Mouse (Mus musculus) ovary, postnatal 10 days (tissue): ENCODE data around the gene En2.

ENCODE experiments used
- DNase-seq: peaks from one replicate; pipeline ENCODE4 v3.0.0; 2022; ENCODE audit warnings: low spot score

En2 gene

DNA sequence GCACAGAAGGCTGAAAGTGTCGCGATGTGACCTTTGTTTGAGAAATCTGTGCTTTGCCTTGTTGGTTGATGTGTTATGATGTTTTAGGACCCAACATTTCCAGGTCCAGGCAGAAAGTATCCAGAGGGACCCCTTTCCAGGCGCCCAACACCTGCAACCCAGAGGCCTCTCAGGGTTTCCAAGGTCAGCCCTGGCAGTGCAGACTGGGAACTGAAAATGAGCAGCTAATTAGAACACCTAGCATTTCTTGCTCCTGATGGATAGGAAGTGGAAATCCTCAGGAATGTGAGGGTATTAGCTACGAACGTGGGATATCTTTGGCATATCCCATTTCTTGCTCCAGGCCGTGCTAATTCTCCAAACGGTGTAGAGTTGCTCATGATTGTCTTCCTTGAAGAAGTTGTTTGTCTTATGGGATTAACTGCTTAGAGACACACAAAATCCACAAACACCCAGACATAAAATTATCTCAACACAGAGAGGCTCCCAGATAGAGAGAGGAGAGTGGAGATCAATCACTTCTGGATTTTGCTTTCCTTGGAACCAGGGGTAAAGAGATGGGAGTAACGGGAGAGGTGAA is 5.5 kb upstream of the En2 start:
- DNase-seq = no peak

DNA sequence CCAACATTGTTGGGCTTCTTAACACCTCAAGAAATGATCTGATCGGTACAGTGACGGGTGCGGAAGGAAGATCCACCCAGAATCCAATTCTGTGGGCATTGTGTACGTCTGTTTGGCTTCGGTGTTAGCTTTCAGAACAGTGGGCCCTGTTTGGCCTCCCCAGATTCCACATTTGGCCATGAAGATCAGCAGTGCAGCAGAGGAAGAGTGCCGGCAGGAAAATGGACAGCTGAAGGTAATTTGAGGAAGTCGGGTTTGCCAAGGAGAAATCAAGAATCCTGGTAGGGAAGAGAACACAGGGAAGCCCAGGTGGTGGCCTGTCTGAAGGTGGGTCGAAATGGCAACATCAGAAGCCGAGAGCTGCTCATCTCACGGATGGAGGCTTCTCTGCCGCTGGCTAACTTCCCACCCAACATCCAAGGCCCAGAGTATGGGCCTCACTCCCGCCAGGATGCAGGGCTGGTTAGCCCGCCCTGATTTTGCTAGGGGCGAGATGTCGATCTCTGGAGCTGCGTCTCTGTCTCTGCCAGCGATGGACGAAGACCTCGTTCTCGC is 4.0 kb upstream of the En2 start:
- no peak for DNase-seq

DNA sequence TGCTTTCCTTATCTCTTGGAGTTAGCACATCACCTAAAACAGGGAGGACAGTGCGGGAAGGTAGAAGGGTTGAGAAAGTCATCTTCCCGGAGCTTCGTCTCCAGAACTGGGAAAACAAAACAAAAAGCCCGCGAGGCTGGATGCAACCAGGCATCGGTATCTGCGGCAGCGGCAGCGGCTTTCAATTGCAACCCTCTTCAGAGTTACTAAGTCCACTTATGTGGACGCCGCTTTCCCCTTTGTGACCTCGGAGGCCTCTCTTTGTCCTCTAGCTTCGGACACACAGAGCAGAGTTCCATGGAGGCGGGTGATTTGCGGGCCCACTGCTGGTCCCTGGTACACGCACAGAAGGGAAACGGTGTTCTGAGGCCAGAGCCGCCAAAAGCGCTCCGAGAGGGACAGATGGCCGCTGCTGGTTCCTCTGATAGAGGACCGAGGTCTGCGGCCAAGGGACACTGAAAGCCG is 3.5 kb upstream of the En2 start:
- DNase-seq = no peak

DNA sequence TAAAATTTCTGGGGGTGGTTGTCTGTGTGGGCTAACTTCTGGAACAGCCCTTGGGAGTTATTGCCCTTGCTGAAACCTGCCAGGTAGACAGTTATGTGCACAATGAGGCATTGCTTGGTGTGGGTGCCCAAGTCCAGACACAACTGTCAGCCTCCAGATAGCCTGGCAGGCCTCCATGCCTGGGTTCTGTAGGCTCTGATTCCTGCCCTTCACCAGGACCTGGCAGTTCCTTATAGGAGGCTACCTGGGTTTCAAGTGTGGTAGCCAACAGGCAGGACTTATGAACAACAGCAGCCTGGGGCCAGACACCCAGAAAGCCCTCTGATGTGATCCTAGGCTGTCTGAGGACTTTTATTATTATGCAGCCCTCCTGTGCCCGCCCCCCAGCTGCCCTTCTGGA is 1.6 kb upstream of the En2 start:
- DNase-seq = no peak

DNA sequence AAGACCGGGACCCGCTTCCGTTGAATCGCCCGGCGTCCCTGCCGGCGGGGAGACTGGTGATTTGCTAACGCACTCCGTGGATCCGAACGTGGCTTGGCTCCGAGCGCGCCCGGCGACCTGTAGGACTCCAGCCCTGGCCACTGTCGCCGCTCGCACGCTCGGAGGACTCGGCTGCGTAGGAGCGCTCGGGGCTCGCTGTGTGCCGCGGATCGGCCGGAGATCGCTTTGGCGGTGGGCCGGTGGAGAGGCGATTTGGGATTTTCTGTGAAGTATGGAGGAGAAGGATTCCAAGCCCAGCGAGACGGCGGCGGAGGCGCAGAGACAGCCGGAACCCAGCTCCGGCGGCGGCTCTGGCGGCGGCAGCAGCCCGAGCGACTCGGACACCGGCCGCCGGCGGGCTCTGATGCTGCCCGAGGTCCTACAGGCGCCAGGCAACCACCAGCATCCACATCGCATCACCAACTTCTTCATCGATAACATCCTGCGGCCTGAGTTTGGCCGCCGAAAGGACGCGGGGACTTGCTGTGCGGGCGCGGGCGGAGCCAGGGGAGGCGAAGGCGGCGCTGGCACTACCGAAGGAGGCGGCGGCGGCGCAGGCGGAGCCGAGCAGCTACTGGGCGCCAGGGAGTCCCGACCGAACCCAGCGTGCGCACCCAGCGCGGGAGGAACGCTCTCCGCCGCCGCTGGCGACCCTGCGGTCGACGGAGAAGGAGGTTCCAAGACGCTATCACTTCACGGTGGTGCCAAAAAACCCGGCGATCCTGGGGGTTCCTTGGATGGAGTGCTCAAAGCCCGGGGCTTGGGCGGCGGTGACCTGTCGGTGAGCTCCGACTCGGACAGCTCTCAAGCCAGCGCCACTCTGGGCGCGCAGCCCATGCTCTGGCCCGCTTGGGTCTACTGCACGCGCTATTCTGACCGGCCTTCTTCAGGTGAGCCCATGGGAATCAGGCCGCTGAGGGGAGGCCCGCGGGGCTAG is 1.1 kb downstream of the En2 start:
- no peak for DNase-seq

DNA sequence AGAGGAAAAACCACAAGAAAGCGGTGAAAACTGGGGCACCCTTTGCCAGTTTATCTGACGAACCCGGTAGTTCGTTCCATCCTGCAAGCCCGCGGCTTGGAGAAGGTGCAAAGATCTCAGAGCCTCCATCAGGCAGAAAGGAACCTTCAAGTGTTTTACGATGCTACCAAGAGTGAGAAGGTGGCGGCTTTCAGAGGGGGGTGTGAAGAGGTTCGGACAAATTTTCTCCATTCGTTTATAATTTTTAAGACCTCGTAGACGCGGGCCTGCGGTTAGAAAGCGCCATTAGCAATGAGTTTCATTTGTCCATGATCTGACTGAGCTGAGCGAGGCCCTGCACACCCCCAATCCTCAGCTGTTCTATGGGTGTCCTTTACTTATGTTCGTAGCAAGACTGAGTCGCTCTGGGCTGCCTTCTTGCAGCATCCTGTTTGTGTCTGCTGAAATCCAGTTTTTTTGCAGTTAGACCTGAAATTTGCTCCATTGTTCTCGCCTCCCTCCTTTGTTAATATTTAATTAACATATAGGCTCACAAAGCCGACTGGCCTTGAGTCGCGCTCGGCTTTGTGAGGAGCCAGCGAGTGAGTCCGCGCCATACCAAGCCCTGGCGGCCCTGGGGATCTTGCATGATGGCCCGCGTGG is 2.2 kb downstream of the En2 start:
- no peak for DNase-seq

DNA sequence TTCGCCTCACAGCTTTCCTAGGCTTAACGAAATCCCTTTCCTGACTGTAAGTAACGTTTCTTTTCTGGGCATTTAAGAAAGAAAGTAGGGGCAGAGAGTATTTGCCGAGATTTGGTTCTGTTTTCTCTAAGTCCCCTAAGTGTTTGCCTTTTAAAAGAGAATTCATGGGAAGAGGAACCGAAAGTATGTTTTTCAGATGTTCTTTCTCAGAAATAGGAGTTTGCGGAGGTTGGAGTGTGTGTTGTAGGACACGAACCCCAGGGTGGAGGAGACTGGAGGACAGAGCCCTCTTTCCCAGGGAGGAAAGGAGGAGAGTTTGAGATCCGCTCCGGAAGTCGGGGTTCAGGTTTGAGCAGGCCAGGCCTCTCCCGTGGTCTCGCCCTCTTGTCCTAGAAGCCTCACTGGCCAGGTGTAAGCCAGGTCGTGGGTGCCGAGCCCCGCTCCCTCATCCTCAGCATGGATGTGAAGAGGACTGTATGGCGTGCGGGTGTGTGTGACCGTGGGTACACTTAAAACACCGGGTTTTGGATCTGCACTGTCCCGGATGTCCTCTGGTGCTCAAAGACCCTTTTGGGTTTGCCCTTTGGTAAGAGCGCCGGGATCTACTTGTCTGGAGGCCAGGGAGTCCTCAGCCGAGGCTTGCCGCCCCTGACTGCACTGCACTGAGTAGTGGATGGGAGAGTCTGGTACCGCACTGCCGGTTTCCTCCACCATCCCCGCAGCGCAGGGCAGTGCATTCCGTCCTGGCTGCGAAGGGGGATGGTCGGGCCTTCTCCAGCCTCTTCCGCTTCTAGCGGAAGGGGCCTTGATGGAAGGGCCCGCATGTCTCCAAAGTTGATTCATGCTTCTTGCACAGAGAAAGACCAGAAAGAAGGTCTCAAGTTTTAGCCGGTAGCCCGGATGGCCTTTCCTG is 3.0 kb downstream of the En2 start:
- DNase-seq = no peak

DNA sequence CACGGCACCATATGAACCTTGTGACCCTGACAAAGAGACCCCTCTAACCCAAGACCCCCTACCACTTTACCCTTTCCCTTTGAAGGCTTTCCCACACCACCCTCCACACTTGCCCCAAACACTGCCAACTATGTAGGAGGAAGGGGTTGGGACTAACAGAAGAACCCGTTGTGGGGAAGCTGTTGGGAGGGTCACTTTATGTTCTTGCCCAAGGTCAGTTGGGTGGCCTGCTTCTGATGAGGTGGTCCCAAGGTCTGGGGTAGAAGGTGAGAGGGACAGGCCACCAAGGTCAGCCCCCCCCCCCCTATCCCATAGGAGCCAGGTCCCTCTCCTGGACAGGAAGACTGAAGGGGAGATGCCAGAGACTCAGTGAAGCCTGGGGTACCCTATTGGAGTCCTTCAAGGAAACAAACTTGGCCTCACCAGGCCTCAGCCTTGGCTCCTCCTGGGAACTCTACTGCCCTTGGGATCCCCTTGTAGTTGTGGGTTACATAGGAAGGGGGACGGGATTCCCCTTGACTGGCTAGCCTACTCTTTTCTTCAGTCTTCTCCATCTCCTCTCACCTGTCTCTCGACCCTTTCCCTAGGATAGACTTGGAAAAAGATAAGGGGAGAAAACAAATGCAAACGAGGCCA is 3.8 kb downstream of the En2 start:
- DNase-seq = no peak

DNA sequence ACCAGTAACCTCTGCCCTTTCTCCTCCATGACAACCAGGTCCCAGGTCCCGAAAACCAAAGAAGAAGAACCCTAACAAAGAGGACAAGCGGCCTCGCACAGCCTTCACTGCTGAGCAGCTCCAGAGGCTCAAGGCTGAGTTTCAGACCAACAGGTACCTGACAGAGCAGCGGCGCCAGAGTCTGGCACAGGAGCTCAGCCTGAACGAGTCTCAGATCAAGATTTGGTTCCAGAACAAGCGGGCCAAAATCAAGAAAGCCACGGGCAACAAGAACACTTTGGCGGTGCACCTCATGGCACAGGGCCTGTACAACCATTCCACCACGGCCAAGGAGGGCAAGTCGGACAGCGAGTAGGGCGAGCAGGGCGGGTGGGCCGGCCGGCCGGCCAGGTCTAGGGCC is 4.6 kb downstream of the En2 start:
- DNase-seq = no peak

DNA sequence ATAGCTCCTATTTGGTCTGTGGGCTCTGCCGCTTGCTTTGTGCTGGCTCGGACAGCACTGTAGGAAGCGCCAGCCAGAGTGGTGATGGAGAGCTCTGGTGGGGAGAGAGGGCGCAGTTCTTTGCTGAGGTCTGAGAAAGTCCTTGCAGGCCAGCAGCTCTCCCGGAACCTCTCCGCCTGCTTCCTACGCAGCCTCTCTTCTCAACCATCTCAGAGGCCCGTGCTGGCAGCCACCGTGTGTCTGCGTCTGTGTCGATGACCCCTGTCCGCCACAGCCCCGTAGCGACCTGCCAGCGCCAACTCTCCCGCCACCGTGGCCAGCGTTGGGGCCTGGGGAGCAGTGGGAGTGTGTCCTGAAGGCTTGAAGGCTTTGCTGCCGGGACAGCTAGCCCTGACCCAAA is 5.4 kb downstream of the En2 start:
- DNase-seq = no peak

DNA sequence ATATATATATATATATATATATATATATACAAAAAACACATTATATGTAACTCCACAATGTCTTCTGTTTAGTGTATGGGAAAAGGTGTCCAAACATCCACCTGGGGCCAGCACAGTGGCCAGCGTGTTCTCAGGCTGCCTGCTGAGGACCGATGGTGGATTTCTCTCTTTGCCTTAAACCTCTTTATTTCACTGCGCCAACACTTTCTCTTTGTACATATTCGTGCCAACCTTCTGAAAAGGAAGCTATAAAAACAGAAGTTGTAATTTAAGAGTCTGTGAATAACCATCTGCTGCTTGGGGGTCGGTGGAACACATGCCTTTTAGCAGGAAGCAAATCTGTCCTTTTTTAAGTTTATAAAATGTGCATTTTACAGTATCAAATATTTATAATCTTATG is 6.2 kb downstream of the En2 start:
- DNase-seq = no peak

DNA sequence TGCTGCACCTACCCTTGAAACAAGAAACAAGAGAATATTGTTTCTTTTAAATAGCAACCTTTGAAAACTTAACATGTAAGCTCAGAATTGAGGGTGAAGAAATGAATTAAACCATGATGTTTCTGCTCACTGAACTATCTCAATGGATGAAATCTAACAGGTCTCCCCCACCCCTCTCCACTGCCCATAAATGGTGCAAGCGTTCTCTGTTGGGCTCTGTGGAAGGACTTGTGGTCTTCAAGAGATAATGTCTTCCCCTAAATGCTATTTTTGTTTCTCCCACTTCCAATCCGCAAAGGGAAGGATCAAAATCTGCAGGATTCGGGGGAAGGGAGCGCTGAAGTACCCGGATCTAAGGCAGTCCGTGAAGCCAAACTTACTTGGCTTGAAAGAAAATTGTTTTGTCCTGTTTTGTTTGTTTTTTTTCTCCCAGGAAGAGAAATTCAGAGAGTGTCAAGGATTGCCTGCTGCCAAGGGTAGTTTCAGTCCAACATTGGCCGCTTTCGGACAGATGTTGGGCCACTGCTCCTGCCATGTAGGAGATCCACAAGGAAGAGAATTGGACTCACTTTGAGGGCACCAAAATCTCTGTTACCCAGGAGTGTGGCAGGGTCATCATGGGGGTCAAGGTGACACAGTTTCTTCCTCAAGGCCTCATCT is 6.9 kb downstream of the En2 start:
- no peak for DNase-seq

DNA sequence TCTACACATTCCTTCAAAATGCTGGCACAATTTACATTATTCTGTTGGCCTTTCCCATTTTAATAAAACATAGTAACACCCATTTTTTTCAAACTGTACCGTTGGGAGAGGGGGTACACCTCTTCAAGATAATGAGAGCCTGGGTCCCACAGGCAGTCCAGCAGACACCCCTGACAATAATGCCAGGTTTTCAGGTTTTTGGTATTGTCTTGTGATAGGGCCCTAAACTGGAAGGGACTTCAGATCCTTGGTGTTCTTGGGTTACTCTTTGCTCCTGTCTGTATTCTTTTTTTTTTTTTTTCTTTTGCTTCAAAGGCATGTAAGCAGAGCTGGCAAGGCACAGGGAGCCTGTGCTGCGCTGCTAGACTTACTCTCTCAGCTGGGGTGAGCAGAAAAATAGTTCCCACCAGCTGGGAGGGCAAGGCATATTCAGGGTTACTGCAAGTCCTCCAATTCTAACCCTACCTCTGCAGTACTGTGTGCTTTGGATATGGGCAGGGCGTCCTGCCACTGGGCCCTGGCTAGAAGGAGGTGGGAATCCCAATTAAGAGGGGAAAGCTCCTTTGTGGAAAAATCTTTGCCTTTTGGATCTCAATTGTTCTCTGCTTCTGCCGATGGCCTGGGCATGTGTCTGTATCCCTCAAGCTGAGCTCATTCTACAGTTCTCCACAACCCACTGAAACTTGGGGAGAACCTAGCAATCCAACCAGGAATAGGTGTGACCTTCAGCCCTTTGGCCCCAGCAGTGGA is 7.6 kb downstream of the En2 start:
- DNase-seq = no peak

DNA sequence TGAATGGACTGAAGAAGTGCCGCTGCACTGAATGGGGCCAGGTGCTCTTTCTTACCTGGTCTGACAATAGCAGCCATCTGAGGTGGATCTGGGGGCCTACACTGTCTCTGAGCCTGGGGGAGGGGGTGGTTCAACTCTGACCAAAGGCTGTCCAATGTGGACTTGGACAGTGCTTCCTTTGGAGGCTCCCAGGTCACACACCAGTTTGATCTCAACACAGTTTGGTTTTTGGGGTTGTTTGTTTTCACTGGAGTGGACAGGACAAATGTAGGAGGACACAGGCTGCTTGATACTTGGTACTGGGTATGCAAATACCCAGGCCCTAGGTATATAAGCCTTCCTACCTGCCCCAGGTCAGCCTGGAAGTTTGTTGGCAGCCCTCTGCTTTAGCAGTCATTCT is 8.2 kb downstream of the En2 start:
- DNase-seq = no peak

DNA sequence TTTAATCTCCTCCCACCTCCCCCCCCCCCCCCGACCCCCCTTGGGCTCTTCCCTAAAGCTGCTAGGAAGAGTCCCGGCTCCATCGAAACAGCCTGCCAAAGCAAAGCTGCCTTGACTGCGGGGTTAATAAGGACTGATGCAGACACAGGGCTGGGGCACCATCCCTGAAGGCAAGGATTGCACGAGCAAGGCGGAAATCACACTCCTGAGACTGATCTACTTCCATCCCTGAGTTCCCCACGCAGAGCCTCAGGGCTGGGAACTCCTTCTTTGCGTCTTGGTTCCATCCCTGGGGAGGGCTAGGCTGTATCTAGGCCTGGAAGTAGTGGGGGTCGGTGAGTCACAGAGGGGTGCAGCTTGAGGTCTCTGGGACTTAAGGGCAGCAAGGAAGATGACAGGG is 8.6 kb downstream of the En2 start:
- no peak for DNase-seq

DNA sequence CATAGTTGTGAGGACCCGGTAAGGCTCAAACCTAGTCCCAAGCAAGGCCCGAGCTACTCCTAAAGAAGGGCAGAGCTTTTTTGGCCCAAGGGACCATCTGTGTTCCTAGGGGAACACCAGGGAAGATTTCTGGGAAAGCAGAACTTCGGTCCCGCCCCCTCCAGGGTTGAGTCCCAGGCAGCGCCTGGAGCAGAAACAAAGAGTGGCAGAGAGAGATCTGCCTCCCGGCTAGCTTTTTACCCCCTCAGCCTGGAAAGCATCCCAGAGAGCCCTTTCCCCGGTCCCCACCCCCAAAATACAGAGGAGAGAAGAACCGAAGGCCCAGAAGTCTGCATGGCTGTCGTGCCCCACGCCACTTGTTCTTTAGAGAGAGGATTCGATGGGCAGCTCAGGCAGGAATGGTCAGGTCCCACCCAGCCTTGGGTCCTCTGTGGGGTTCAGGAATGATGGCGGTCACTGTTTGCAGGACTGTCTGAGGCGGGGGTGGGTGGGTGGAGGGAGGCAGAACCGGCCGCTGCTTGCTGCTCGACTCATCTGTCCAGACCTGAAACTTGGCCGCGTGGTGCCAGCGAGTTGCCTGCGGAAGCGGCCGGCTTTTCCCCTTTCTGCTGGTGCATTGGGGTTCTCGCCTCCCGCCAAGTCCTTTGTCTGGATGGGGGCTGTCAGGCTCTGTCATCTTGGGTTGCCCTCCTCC is 9.5 kb downstream of the En2 start:
- DNase-seq = no peak

DNA sequence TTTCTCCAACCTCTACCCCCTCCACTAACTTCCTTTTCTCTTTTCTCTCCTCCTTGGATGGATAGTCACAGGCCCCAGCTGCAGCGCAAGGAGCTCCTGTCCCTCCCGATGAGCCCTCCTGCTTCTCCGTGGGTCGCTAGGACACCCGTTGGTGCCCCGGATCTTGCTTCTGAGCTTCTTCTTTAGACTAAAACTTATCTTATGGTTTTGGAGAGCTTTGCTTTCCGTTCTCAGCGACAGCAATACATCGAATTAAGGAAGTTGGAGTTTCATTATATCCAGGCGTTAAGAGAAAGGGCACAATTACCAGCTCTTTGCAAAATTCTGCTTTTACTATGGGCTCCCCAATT is 10.1 kb downstream of the En2 start:
- DNase-seq = no peak

DNA sequence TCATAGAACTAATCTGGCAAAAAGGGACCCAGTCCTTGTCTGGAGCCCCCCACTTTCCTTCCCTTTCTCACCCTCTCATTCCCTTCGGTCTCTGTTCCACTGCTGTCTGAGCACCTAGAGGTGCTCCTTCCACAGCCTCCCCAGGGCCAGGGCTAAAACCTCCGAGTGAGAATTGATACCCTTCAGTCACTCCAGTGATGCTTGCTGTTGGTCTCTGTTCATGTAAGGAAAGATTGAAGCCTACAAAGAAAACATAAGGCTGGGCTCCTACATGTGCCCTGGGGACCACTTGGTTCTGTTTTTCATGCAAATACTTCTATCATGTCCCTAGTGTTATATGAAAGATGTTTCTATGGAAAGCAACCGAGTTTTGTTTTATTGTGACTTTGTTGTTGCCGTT is 10.5 kb downstream of the En2 start:
- no peak for DNase-seq

DNA sequence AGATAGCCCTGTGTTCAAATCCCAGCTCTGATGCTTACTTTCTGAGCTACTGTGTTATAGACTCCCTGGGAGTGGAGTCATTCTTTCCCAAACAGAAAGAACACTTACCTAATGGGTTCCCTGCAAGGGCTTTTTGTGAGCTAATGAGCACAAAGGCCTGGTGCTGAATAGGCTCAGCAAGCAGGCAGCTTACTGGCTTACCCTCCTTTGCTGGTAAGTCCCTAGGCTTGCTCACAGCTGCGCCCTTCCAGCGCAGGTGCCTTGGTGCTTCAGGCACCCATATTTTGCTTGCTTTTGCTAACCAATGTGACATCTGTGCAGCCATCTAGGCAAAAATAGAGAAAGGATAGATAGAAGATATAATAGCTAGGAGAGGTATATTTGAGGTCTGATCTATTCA is 11.1 kb downstream of the En2 start:
- no peak for DNase-seq

DNA sequence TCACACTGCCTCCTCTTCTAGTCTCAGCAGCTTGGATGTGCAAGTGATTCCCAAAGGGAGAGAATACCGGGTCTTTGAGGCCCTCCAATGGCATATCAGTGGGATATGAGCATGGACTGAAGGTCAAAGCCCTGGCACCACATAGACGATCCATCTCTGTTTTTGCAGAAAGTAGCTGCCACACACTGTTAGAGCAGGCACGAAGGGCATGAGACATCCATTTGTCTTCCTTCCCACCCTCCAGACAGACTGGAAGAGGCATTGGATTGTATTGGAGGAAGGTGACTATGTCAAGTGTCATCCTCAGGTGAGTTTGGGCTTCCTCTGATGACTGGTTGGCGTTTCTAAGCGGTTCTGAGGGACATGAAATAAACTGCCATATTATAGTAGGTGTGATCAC is 12.8 kb downstream of the En2 start:
- no peak for DNase-seq
